Mouse (Mus musculus): ENCODE data around the gene Sele.

- TF ChIP-seq CTCF (IDR thresholded peaks at IDR 0.05; ENCODE audit: borderline replicate concordance, insufficient read depth, low read depth, low read length) (no peak), POLR2A (IDR thresholded peaks at IDR 0.05; ENCODE audit: borderline replicate concordance, insufficient read depth, low read length) (no peak)
Measured at GRCm38 (mm10) chr1:164054800-164055199, 6.8 kb downstream of the Sele start.

All from cerebellum, adult 2 months (tissue).